Mouse (Mus musculus) intestine, embryonic 15.5 days (tissue): ENCODE data around the gene Map3k21. TPM values are rescaled to one million over a fixed set of nuclear protein-coding genes. Genes with fewer than 3 reads are reported as not detected.

ENCODE experiments used
- ATAC-seq: fragments of 200-750 bp; cut with Nextera tagmentation; 2 replicates; pipeline ENCODE4 v1.8.0; 2017; ENCODE audit warnings: moderate TSS enrichment, moderate library complexity
- H3K27ac ChIP-seq: fragments of 300-500 bp; sonication (generic); 2 replicates; pipeline ENCODE4 v1.5.1; 2015; ENCODE audit warnings: mild to moderate bottlenecking, inconsistent platforms
- H3K27me3 ChIP-seq: fragments of 300-500 bp; sonication (generic); replicated peaks from 2 replicates; pipeline ENCODE4 v1.6.1; 2015; ENCODE audit warnings: inconsistent platforms
- H3K36me3 ChIP-seq: fragments of 300-500 bp; sonication (generic); 2 replicates; pipeline ENCODE4 v1.6.1; 2015; ENCODE audit warnings: inconsistent platforms
- H3K4me1 ChIP-seq: fragments of 300-500 bp; sonication (generic); replicated peaks from 2 replicates; pipeline ENCODE4 v1.6.1; 2015; ENCODE audit warnings: inconsistent platforms
- H3K4me2 ChIP-seq: fragments of 300-500 bp; sonication (generic); replicated peaks from 2 replicates; pipeline ENCODE4 v1.6.1; 2015; ENCODE audit warnings: mild to moderate bottlenecking, inconsistent platforms
- H3K4me3 ChIP-seq: fragments of 300-500 bp; sonication (generic); replicated peaks from 2 replicates; pipeline ENCODE4 v1.5.1; 2015; ENCODE audit warnings: inconsistent platforms
- H3K9ac ChIP-seq: fragments of 300-500 bp; sonication (generic); 2 replicates; pipeline ENCODE4 v1.6.1; 2015; ENCODE audit warnings: inconsistent platforms
- H3K9me3 ChIP-seq: fragments of 300-500 bp; sonication (generic); 2 replicates; pipeline ENCODE4 v1.6.1; 2016; ENCODE audit warnings: inconsistent platforms
- WGBS: fragments of 180-500 bp; shearing (Covaris S2); methylation state at CpG from one replicate; pipeline ENCODE4 v1.1.7; 2015; 5-methylcytosine and 5-hydroxymethylcytosine counted together
- polyA plus RNA-seq: library from polyadenylated mRNA; unstranded; fragments of >200 nt; fragmentation: Nextera tagmentation; extraction: Ambion mirVana; gene quantifications from 2 replicates; pipeline ENCODE4 v1.2.1, GENCODE M21; 2015

The Map3k21 gene
- 4.2 and 4.5 TPM in 2 replicates for polyA plus RNA-seq

- peak; percentile 48 for ATAC-seq
- H3K9ac ChIP-seq: peak within 1 kb of the TSS; percentile 62
- under 1% methylated on average over 92 of the region's 93 CpGs for WGBS
- no peaks in the 10 kb centered on the region for H3K36me3 ChIP-seq
- peaks cover 40% of the 10 kb centered on the region for H3K27me3 ChIP-seq
- peak within 1 kb of the TSS; percentile 67 for H3K27ac ChIP-seq
- H3K9me3 ChIP-seq: no peaks in the 10 kb centered on the region
- H3K4me3 ChIP-seq: peak within 1 kb of the TSS; percentile 60
- H3K4me2 ChIP-seq: peak within 1 kb of the TSS; percentile 95
- H3K4me1 ChIP-seq: peaks cover 28% of the 10 kb centered on the region
Measured at GRCm38 (mm10) chr8:125910365-125911228, at the start of gene Map3k21. Map3k21 (plus strand) TSS chr8:125910450.

GRCm38 (mm10) chr8:125866125-125866524 lies 44.1 kb upstream of the Map3k21 start:
- no peak for ATAC-seq
- H3K36me3 ChIP-seq: no peaks in the 10 kb centered on the region
- no peak overlapping the region for H3K9ac ChIP-seq
- H3K4me3 ChIP-seq: no peak overlapping the region
- WGBS: 65% methylated on average over 12 of the region's 12 CpGs
- H3K9me3 ChIP-seq: no peaks in the 10 kb centered on the region
- H3K27ac ChIP-seq: no peak overlapping the region
- no peak overlapping the region for H3K4me2 ChIP-seq
- 0 out of 2 replicates have a peak, but pooled peaks cover 8% of the 10 kb centered on the region for H3K4me1 ChIP-seq
- H3K27me3 ChIP-seq: no peaks in the 10 kb centered on the region

- ATAC-seq: no peak
- Histone ChIP-seq H3K27ac (no peak overlapping the region), H3K9me3 (no peaks in the 10 kb centered on the region), H3K27me3 (no peaks in the 10 kb centered on the region), H3K36me3 (no peaks in the 10 kb centered on the region), H3K4me1 (0 out of 2 replicates have a peak, but pooled peaks cover 6% of the 10 kb centered on the region), H3K4me2 (no peak overlapping the region), H3K9ac (no peak overlapping the region), H3K4me3 (no peak overlapping the region)
- WGBS: 66% methylated on average over 7 of the region's 7 CpGs
Measured at GRCm38 (mm10) chr8:125868552-125868951, 41.7 kb upstream of the Map3k21 start.

GRCm38 (mm10) chr8:125869739-125870138 lies 40.5 kb upstream of the Map3k21 start:
- 0 out of 2 replicates have a peak, but pooled peaks have one; percentile 14 for ATAC-seq
- Histone ChIP-seq H3K9me3 (no peaks in the 10 kb centered on the region), H3K9ac (no peak overlapping the region), H3K27me3 (no peaks in the 10 kb centered on the region), H3K4me2 (no peak overlapping the region), H3K27ac (no peak overlapping the region), H3K36me3 (no peaks in the 10 kb centered on the region), H3K4me3 (no peak overlapping the region), H3K4me1 (0 out of 2 replicates have a peak, but pooled peaks cover 6% of the 10 kb centered on the region)
- WGBS: 75% methylated on average over 3 of the region's 3 CpGs

GRCm38 (mm10) chr8:125870179-125870702 lies 40.0 kb upstream of the Map3k21 start:
- 28% methylated on average over 6 of the region's 6 CpGs for WGBS

GRCm38 (mm10) chr8:125870821-125871321 lies 39.4 kb upstream of the Map3k21 start:
- Histone ChIP-seq H3K27me3 (no peaks in the 10 kb centered on the region), H3K9me3 (no peaks in the 10 kb centered on the region), H3K4me2 (peak overlapping the region; percentile 38; the same call in 1 of the 2 replicates), H3K27ac (no peak overlapping the region), H3K9ac (no peak overlapping the region), H3K4me1 (0 out of 2 replicates have a peak, but pooled peaks cover 6% of the 10 kb centered on the region), H3K36me3 (no peaks in the 10 kb centered on the region), H3K4me3 (no peak overlapping the region)
- ATAC-seq: peak; percentile 72
- WGBS: 0% methylated on average over 7 of the region's 7 CpGs

More at GRCm38 (mm10) chr8:125870179-125870702, 40.0 kb upstream of the Map3k21 start:
- Histone ChIP-seq H3K4me1 (0 out of 2 replicates have a peak, but pooled peaks cover 6% of the 10 kb centered on the region), H3K9ac (no peak overlapping the region), H3K27ac (no peak overlapping the region), H3K27me3 (no peaks in the 10 kb centered on the region), H3K4me2 (no peak overlapping the region), H3K36me3 (no peaks in the 10 kb centered on the region), H3K4me3 (no peak overlapping the region), H3K9me3 (no peaks in the 10 kb centered on the region)
- 0 out of 2 replicates have a peak, but pooled peaks have one; percentile 23 for ATAC-seq

GRCm38 (mm10) chr8:125872501-125873249 lies 37.6 kb upstream of the Map3k21 start:
- Histone ChIP-seq H3K36me3 (no peaks in the 10 kb centered on the region), H3K4me1 (0 out of 2 replicates have a peak, but pooled peaks cover 6% of the 10 kb centered on the region), H3K9ac (no peak overlapping the region), H3K4me3 (no peak overlapping the region), H3K27me3 (no peaks in the 10 kb centered on the region), H3K4me2 (no peak overlapping the region), H3K27ac (no peak overlapping the region), H3K9me3 (no peaks in the 10 kb centered on the region)
- no peak for ATAC-seq
- 49% methylated on average over 9 of the region's 9 CpGs for WGBS

- H3K4me1 ChIP-seq: 0 out of 2 replicates have a peak, but pooled peaks cover 6% of the 10 kb centered on the region
- no peak for ATAC-seq
- H3K9me3 ChIP-seq: no peaks in the 10 kb centered on the region
- H3K4me2 ChIP-seq: no peak overlapping the region
- H3K36me3 ChIP-seq: no peaks in the 10 kb centered on the region
- no peak overlapping the region for H3K4me3 ChIP-seq
- H3K9ac ChIP-seq: no peak overlapping the region
- 60% methylated on average over 2 of the region's 2 CpGs for WGBS
- H3K27ac ChIP-seq: no peak overlapping the region
- no peaks in the 10 kb centered on the region for H3K27me3 ChIP-seq
Measured at GRCm38 (mm10) chr8:125873250-125873534, 37.1 kb upstream of the Map3k21 start.

GRCm38 (mm10) chr8:125880447-125880846 lies 29.8 kb upstream of the Map3k21 start:
- Histone ChIP-seq H3K36me3 (no peaks in the 10 kb centered on the region), H3K4me3 (no peak overlapping the region), H3K9ac (no peak overlapping the region), H3K9me3 (no peaks in the 10 kb centered on the region), H3K4me2 (no peak overlapping the region), H3K27me3 (no peaks in the 10 kb centered on the region), H3K27ac (no peak overlapping the region), H3K4me1 (no peaks in the 10 kb centered on the region)
- no peak for ATAC-seq
- WGBS: 93% methylated on average over 4 of the region's 4 CpGs

- ATAC-seq: no peak
- Histone ChIP-seq H3K9ac (no peak overlapping the region), H3K4me3 (no peak overlapping the region), H3K9me3 (no peaks in the 10 kb centered on the region), H3K4me1 (no peaks in the 10 kb centered on the region), H3K4me2 (no peak overlapping the region), H3K36me3 (no peaks in the 10 kb centered on the region), H3K27ac (no peak overlapping the region), H3K27me3 (no peaks in the 10 kb centered on the region)
- 78% methylated on average over 9 of the region's 9 CpGs for WGBS
Measured at GRCm38 (mm10) chr8:125887549-125887948, 22.7 kb upstream of the Map3k21 start.

GRCm38 (mm10) chr8:125889920-125890319 lies 20.3 kb upstream of the Map3k21 start:
- Histone ChIP-seq H3K27ac (no peak overlapping the region), H3K4me1 (no peaks in the 10 kb centered on the region), H3K9ac (no peak overlapping the region), H3K27me3 (no peaks in the 10 kb centered on the region), H3K9me3 (no peaks in the 10 kb centered on the region), H3K36me3 (no peaks in the 10 kb centered on the region), H3K4me2 (no peak overlapping the region), H3K4me3 (no peak overlapping the region)
- ATAC-seq: no peak
- 59% methylated on average over 3 of the region's 3 CpGs for WGBS

GRCm38 (mm10) chr8:125897388-125897787 lies 12.9 kb upstream of the Map3k21 start:
- WGBS: 68% methylated on average over 11 of the region's 11 CpGs
- Histone ChIP-seq H3K27me3 (peaks cover 18% of the 10 kb centered on the region), H3K9me3 (no peaks in the 10 kb centered on the region), H3K4me1 (peaks cover 9% of the 10 kb centered on the region; the same call in 1 of the 2 replicates), H3K36me3 (no peaks in the 10 kb centered on the region), H3K27ac (no peak overlapping the region), H3K9ac (no peak overlapping the region), H3K4me3 (no peak overlapping the region), H3K4me2 (no peak overlapping the region)
- no peak for ATAC-seq
